Mouse (Mus musculus) stomach, embryonic 14.5 days (tissue): Measurements from ENCODE around the gene Fbxo33. TPM values are rescaled to one million over a fixed set of nuclear protein-coding genes. Genes with fewer than 3 reads are reported as not detected.
A peak's percentile ranks its signal among the peaks of the same experiment; 100 is the strongest.

Source experiments
- ATAC-seq: fragments of 200-750 bp; cut with Nextera tagmentation; 2 replicates; pipeline ENCODE4 v1.8.0; 2017; ENCODE audit warnings: low read depth, moderate TSS enrichment; ENCODE audit not compliant: insufficient number of reproducible peaks, insufficient read depth, low FRiP score
- H3K27ac ChIP-seq: fragments of 300-500 bp; sonication (generic); 2 replicates; pipeline ENCODE4 v1.5.1; 2014; ENCODE audit warnings: mild to moderate bottlenecking, low read length, moderate library complexity, mixed read lengths
- H3K27me3 ChIP-seq: fragments of 300-500 bp; sonication (generic); 2 replicates; pipeline ENCODE4 v1.6.1; 2014; ENCODE audit warnings: low read length, control low read depth, mixed read lengths; ENCODE audit not compliant: control insufficient read depth, insufficient read depth
- H3K36me3 ChIP-seq: fragments of 300-500 bp; sonication (generic); 2 replicates; pipeline ENCODE4 v1.6.1; 2014; ENCODE audit warnings: mild to moderate bottlenecking, control low read depth, low read length, moderate library complexity, mixed read lengths; ENCODE audit not compliant: control insufficient read depth, insufficient read depth
- H3K4me1 ChIP-seq: fragments of 300-500 bp; sonication (generic); 2 replicates; pipeline ENCODE4 v1.6.1; 2014; ENCODE audit warnings: low read length, control low read depth, mixed read lengths; ENCODE audit not compliant: control insufficient read depth, insufficient read depth
- H3K4me2 ChIP-seq: fragments of 300-500 bp; sonication (generic); replicated peaks from 2 replicates; pipeline ENCODE4 v1.6.1; 2014; ENCODE audit warnings: low read depth, low read length, control low read depth
- H3K4me3 ChIP-seq: fragments of 300-500 bp; sonication (generic); 2 replicates; pipeline ENCODE4 v1.5.1; 2014; ENCODE audit warnings: low read depth, low read length, control low read depth
- H3K9ac ChIP-seq: fragments of 300-500 bp; sonication (generic); replicated peaks from 2 replicates; pipeline ENCODE4 v1.6.1; 2014; ENCODE audit warnings: low read depth, mild to moderate bottlenecking, control low read depth, low read length, moderate library complexity, mixed read lengths
- H3K9me3 ChIP-seq: fragments of 300-500 bp; sonication (generic); 2 replicates; pipeline ENCODE4 v1.6.1; 2016; ENCODE audit warnings: low read depth, low read length, control low read depth; ENCODE audit not compliant: control insufficient read depth
- WGBS: fragments of 180-500 bp; shearing (Covaris S2); extraction: QIAGEN DNeasy Blood & Tissue Kit; methylation state at CpG from one replicate; pipeline ENCODE4 v1.1.7; 2014; 5-methylcytosine and 5-hydroxymethylcytosine counted together
- polyA plus RNA-seq: library from polyadenylated mRNA; unstranded; fragments of >200 nt; fragmentation: Nextera tagmentation; extraction: Ambion mirVana; gene quantifications from 2 replicates; pipeline ENCODE4 v1.2.1, GENCODE M21; 2014

The Fbxo33 gene
- polyA plus RNA-seq, 1 experiment from 2014 or later, result 7.4 TPM

DNA sequence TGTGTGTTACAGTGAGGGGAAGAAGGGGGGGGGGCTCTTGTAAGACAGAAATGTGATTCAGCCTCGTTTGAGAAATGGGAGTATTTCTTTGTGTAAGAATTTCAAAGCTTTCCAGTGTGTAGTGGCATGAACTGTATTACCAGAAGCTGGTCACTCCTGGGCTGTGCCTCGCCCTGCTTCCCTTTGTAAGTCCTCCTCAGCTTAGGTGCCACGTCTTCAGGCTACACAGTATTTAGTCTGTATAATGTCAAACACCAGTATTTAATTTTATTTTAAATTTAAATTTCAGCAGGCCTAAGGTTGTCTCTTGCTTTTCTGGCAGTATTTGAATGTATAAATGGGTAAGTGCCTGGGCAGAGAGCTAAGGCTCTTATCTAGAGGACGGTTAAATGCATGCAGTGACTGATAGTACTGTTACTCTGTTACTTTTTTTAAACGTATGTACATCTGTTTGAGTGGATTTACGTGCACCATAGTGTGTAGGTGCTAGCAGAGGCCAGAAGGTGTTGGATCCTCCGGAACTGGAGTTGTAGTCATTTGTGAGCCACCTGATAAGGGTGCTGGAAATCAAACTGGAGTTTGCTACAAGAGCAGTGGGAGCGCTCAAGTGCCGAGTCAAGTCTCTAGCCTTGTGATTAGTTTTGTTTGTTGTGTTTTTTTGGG is 25.1 kb downstream of the Fbxo33 start:
- 0 out of 2 replicates have a peak, but pooled peaks have one; percentile 21 for ATAC-seq

DNA sequence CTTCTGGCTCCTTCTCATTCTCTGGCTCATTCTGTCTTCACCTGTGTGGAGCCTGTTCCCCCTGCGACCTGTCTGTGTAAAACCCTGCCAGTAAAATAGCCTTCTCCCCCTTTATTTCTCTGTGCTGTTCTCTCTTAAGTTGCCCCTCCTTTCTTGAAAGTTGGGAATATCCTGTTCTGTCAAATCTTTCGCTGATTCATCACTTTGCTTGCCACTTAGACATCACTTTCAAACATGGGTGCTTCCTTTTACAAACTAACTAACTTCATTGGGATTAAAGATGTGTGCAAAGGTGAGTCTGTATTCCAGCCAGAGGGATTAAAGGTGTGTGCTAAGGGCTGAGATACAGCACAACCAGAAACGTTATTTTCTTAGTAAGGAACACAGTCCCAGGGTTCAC is 25.9 kb downstream of the Fbxo33 start:
- Histone ChIP-seq H3K27ac (no peak overlapping the region), H3K27me3 (no peaks in the 10 kb centered on the region), H3K4me2 (no peak overlapping the region), H3K9me3 (no peaks in the 10 kb centered on the region), H3K36me3 (no peaks in the 10 kb centered on the region), H3K4me1 (no peaks in the 10 kb centered on the region), H3K4me3 (no peak overlapping the region), H3K9ac (no peak overlapping the region)
- 73% methylated on average over 3 of the region's 3 CpGs for WGBS
- ATAC-seq, result no peak

More for the DNA sequence above, 25.1 kb downstream of the Fbxo33 start:
- no peak overlapping the region for H3K9ac ChIP-seq
- H3K27me3 ChIP-seq, result no peaks in the 10 kb centered on the region
- no peaks in the 10 kb centered on the region for H3K36me3 ChIP-seq
- no peak overlapping the region for H3K4me3 ChIP-seq
- no peaks in the 10 kb centered on the region for H3K4me1 ChIP-seq
- no peaks in the 10 kb centered on the region for H3K9me3 ChIP-seq
- no peak overlapping the region for H3K4me2 ChIP-seq
- 65% methylated on average over 9 of the region's 9 CpGs for WGBS
- no peak overlapping the region for H3K27ac ChIP-seq

GRCm38 (mm10) chr12:59188086-59188682 is 31.3 kb downstream of the Fbxo33 start:
- ATAC-seq, result no peak
- Histone ChIP-seq H3K4me3 (no peak overlapping the region), H3K4me2 (no peak overlapping the region), H3K27ac (no peak overlapping the region), H3K27me3 (no peaks in the 10 kb centered on the region), H3K36me3 (peaks cover 31% of the 10 kb centered on the region), H3K9me3 (no peaks in the 10 kb centered on the region), H3K9ac (no peak overlapping the region), H3K4me1 (no peaks in the 10 kb centered on the region)
- 87% methylated on average over 12 of the region's 12 CpGs for WGBS

DNA sequence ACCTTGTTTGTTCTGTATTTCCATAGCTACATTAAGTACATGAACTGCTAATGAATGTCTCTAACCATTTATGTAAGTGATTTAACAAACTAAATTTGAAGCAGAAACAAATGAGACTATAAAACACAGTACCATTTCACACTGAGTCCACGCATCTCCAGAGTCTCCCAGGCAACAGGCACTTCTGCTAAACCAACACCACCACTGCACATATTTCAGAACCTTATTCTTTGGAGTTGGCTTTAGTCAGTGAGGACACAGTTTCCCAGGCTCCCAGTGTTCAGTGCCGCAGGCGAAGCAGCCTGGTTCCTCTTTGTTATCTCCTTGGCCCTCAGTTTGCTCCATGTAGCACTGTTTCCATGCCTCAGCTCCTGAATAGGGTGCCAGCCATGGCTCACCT is 41.7 kb downstream of the Fbxo33 start:
- H3K27me3 ChIP-seq, result no peaks in the 10 kb centered on the region
- H3K4me2 ChIP-seq, result no peak overlapping the region
- no peak overlapping the region for H3K27ac ChIP-seq
- H3K9me3 ChIP-seq, result no peaks in the 10 kb centered on the region
- H3K4me1 ChIP-seq, result no peaks in the 10 kb centered on the region
- 93% methylated on average over 3 of the region's 3 CpGs for WGBS
- no peak for ATAC-seq
- H3K4me3 ChIP-seq, result no peak overlapping the region
- H3K36me3 ChIP-seq, result peaks cover 54% of the 10 kb centered on the region
- H3K9ac ChIP-seq, result no peak overlapping the region

- Histone ChIP-seq H3K27me3 (no peaks in the 10 kb centered on the region), H3K4me2 (no peak overlapping the region), H3K27ac (no peak overlapping the region), H3K9ac (no peak overlapping the region), H3K9me3 (no peaks in the 10 kb centered on the region), H3K36me3 (peaks cover 38% of the 10 kb centered on the region), H3K4me1 (no peaks in the 10 kb centered on the region), H3K4me3 (no peak overlapping the region)
- no peak for ATAC-seq
- 81% methylated on average over 4 of the region's 4 CpGs for WGBS
These were observed 49.6 kb downstream of the Fbxo33 start for GRCm38 (mm10) chr12:59169935-59170334.

GRCm38 (mm10) chr12:59166557-59166956 is 53.0 kb downstream of the Fbxo33 start:
- Histone ChIP-seq H3K36me3 (peaks cover 43% of the 10 kb centered on the region), H3K27me3 (no peaks in the 10 kb centered on the region), H3K4me1 (no peaks in the 10 kb centered on the region), H3K4me3 (no peak overlapping the region), H3K9ac (no peak overlapping the region), H3K9me3 (no peaks in the 10 kb centered on the region), H3K27ac (no peak overlapping the region), H3K4me2 (no peak overlapping the region)
- no peak for ATAC-seq
- 93% methylated on average over 4 of the region's 4 CpGs for WGBS

DNA sequence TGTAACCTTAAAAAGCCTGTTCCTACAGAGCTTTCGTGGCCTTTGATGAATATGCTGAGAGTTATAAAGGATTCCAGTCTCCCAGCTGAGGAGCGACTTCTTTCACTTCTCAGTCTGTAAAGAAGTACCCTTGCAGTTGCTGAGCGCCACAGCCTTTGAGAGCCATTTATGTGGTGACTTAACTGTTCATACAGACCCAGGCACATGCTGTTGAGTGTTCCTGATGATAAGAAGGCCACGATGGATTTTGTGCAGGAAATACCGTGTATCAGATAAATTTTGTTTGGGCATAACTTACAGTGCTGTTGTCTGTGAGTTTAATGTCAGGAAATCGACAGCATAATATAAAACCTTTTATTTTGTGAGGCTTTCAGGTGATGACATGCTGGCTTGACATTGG is 55.0 kb downstream of the Fbxo33 start:
- Histone ChIP-seq H3K36me3 (peaks cover 45% of the 10 kb centered on the region), H3K4me1 (no peaks in the 10 kb centered on the region), H3K4me3 (no peak overlapping the region), H3K27me3 (no peaks in the 10 kb centered on the region), H3K4me2 (no peak overlapping the region), H3K27ac (no peak overlapping the region), H3K9me3 (no peaks in the 10 kb centered on the region), H3K9ac (no peak overlapping the region)
- 88% methylated on average over 6 of the region's 6 CpGs for WGBS
- no peak for ATAC-seq

- Histone ChIP-seq H3K4me1 (no peaks in the 10 kb centered on the region), H3K4me2 (no peak overlapping the region), H3K27ac (no peak overlapping the region), H3K4me3 (no peak overlapping the region), H3K36me3 (peaks cover 55% of the 10 kb centered on the region), H3K27me3 (no peaks in the 10 kb centered on the region), H3K9me3 (no peaks in the 10 kb centered on the region), H3K9ac (no peak overlapping the region)
- ATAC-seq, result no peak
- whole genome bisulfite sequencing, result 89% methylated on average over 2 of the region's 2 CpGs
These were observed 56.7 kb downstream of the Fbxo33 start for GRCm38 (mm10) chr12:59162797-59163196.

DNA sequence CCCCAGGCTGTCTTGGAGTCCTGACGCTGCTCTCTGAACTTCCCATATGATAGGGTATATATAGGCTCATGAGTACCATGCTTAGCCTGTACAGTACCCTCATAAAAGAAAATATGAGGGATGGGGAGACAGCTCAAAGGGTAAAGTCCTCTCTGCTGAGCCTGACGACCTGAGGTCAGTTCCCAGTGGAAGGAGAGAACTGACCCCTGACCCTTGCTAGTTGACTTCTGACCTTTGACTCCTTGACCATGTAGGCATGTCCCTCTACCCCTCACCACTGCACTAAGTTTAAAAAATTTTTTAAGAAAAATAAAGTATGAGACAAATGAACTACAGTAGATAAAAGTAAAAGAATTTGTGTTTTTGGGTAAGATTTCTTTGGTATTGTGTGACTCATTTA is 58.4 kb downstream of the Fbxo33 start:
- ATAC-seq, result no peak
- 61% methylated on average over 2 of the region's 2 CpGs for WGBS
- no peaks in the 10 kb centered on the region for H3K27me3 ChIP-seq
- no peak overlapping the region for H3K4me3 ChIP-seq
- H3K9ac ChIP-seq, result no peak overlapping the region
- no peak overlapping the region for H3K4me2 ChIP-seq
- H3K36me3 ChIP-seq, result peaks cover 57% of the 10 kb centered on the region
- no peaks in the 10 kb centered on the region for H3K4me1 ChIP-seq
- H3K27ac ChIP-seq, result no peak overlapping the region
- H3K9me3 ChIP-seq, result no peaks in the 10 kb centered on the region
